Mouse (Mus musculus) MEL (cell line): ENCODE data around the gene Pip5k1b. TPM values are rescaled to one million over a fixed set of nuclear protein-coding genes. Genes with fewer than 3 reads are reported as not detected.

Experiments used
- DNase-seq: peaks from one replicate; pipeline ENCODE4 v3.0.0; 2011; ENCODE audit warnings: low read depth, low spot score
- H3K27ac ChIP-seq: 2 replicates; pipeline ENCODE4 v1.5.1; 2012; ENCODE audit warnings: low read depth, mild to moderate bottlenecking, control low read depth, low read length, moderate library complexity; ENCODE audit not compliant: control insufficient read depth
- H3K27me3 ChIP-seq, 2 experiments: fragments of 150-350 bp in 1 of 2; sonication (generic) in 1 of 2; 2 replicates each; pipeline ENCODE4 v1.6.1; 2012; ENCODE audit warnings: low read length in 2 of 2, mild to moderate bottlenecking in 2 of 2, improper control_type of control experiment in 1 of 2, moderate library complexity in 1 of 2; ENCODE audit not compliant: insufficient read depth in 2 of 2, control insufficient read depth in 1 of 2
- H3K36me3 ChIP-seq, 2 experiments: 2 replicates each; pipeline ENCODE4 v1.6.1; 2012 to 2014; ENCODE audit warnings: low read length in 2 of 2, improper control_type of control experiment in 1 of 2, inconsistent platforms in 1 of 2, mild to moderate bottlenecking in 1 of 2; ENCODE audit not compliant: insufficient read depth in 2 of 2, control insufficient read depth in 1 of 2
- H3K4me1 ChIP-seq, 2 experiments: fragments of 150-350 bp in 1 of 2; sonication (generic) in 1 of 2; 2 replicates each; pipeline ENCODE4 v1.6.1; 2012; ENCODE audit warnings: low read length in 2 of 2, improper control_type of control experiment in 1 of 2, mild to moderate bottlenecking in 1 of 2; ENCODE audit not compliant: insufficient read depth in 2 of 2, control insufficient read depth in 1 of 2
- H3K4me3 ChIP-seq, 2 experiments: fragments of 150-350 bp in 1 of 2; sonication (generic) in 1 of 2; 2 replicates each; pipeline ENCODE4 v1.5.1; 2012; ENCODE audit warnings: low read depth in 2 of 2, low read length in 2 of 2, mild to moderate bottlenecking in 2 of 2, moderate library complexity in 2 of 2, control low read depth in 1 of 2, improper control_type of control experiment in 1 of 2; ENCODE audit not compliant: control insufficient read depth in 1 of 2, insufficient read depth in 1 of 2
- H3K79me2 ChIP-seq: 2 replicates; pipeline ENCODE4 v1.6.1; 2012; ENCODE audit warnings: mild to moderate bottlenecking, low read length, moderate library complexity; ENCODE audit not compliant: control insufficient read depth, poor library complexity, insufficient read depth
- H3K9ac ChIP-seq: 2 replicates; pipeline ENCODE4 v1.6.1; 2012; ENCODE audit warnings: low read depth, mild to moderate bottlenecking, control low read depth, low read length, moderate library complexity; ENCODE audit not compliant: control insufficient read depth, poor library complexity, severe bottlenecking
- H3K9me3 ChIP-seq: fragments of 150-350 bp; sonication (generic); replicated peaks from 2 replicates; pipeline ENCODE4 v1.6.1; 2012; ENCODE audit warnings: mild to moderate bottlenecking, low read length, improper control_type of control experiment, moderate library complexity; ENCODE audit not compliant: insufficient read depth
- BHLHE40 ChIP-seq: IDR thresholded peaks from 2 replicates; pipeline ENCODE4 v1.6.1; 2012; ENCODE audit warnings: low read depth, mild to moderate bottlenecking, inconsistent platforms, low read length, improper control_type of control experiment, borderline replicate concordance
- CHD2 ChIP-seq: IDR thresholded peaks from 2 replicates; pipeline ENCODE4 v1.6.1; 2011; ENCODE audit warnings: low read length, improper control_type of control experiment
- ELF1 ChIP-seq: IDR thresholded peaks from 2 replicates; pipeline ENCODE4 v1.6.1; 2014; ENCODE audit warnings: low read depth, mild to moderate bottlenecking, inconsistent platforms, low read length, improper control_type of control experiment, moderate library complexity
- EP300 ChIP-seq, 2 experiments: IDR thresholded peaks; 2 replicates each; pipeline ENCODE4 v1.6.1; 2011; ENCODE audit warnings: improper control_type of control experiment in 2 of 2, low read length in 2 of 2, low read depth in 1 of 2, mild to moderate bottlenecking in 1 of 2
- ETS1 ChIP-seq: IDR thresholded peaks from 2 replicates; pipeline ENCODE4 v1.6.1; 2012; ENCODE audit warnings: low read depth, mild to moderate bottlenecking, inconsistent platforms, low read length, improper control_type of control experiment, moderate library complexity
- GATA1 ChIP-seq: IDR thresholded peaks from 2 replicates; pipeline ENCODE4 v1.6.1; 2011; ENCODE audit warnings: low read depth, low read length, improper control_type of control experiment
- KAT2A ChIP-seq: conservative IDR thresholded peaks from 2 replicates; pipeline ENCODE4 v1.6.1; 2012; ENCODE audit warnings: low read depth, low read length, improper control_type of control experiment, inconsistent platforms
- MAFK ChIP-seq: IDR thresholded peaks from 2 replicates; pipeline ENCODE4 v1.6.1; 2011; ENCODE audit warnings: low read depth, mild to moderate bottlenecking, low read length, improper control_type of control experiment, borderline replicate concordance
- MAX ChIP-seq: IDR thresholded peaks from 2 replicates; pipeline ENCODE4 v1.6.1; 2011; ENCODE audit warnings: low read length, improper control_type of control experiment
- POLR2AphosphoS5 ChIP-seq: IDR thresholded peaks from 2 replicates; pipeline ENCODE4 v1.6.1; 2012; ENCODE audit warnings: low read depth, borderline replicate concordance, mild to moderate bottlenecking, inconsistent platforms, low read length, moderate library complexity, mixed read lengths
- SIN3A ChIP-seq: IDR thresholded peaks from 2 replicates; pipeline ENCODE4 v1.6.1; 2012; ENCODE audit warnings: low read length, improper control_type of control experiment, inconsistent platforms
- SMC3 ChIP-seq: IDR thresholded peaks from 2 replicates; pipeline ENCODE4 v1.6.1; 2011; ENCODE audit warnings: low read depth, low read length, improper control_type of control experiment
- TAL1 ChIP-seq: IDR thresholded peaks from 2 replicates; pipeline ENCODE4 v1.6.1; 2012; ENCODE audit warnings: mild to moderate bottlenecking, inconsistent platforms, low read length, moderate library complexity, mixed read lengths
- TBP ChIP-seq: IDR thresholded peaks from 2 replicates; pipeline ENCODE4 v1.8.0; 2011; ENCODE audit warnings: low read depth, low read length, improper control_type of control experiment
- TCF12 ChIP-seq: IDR thresholded peaks from 2 replicates; pipeline ENCODE4 v1.6.1; 2014; ENCODE audit warnings: low read depth, mild to moderate bottlenecking, inconsistent platforms, low read length, improper control_type of control experiment, moderate library complexity
- polyA plus RNA-seq, 2 experiments: library from polyadenylated mRNA; stranded (reverse) in 1 of 2; unstranded in 1 of 2; fragments of >175 nt in 1 of 2; fragments of >200 nt in 1 of 2; gene quantifications; 2 replicates each; pipeline versions ENCODE4 v1.2.1 to v1.2.4; 2012; ENCODE audit warnings: low replicate concordance in 2 of 2, low read depth in 1 of 2; ENCODE audit not compliant: insufficient read length in 2 of 2, insufficient read depth in 1 of 2, missing spikeins in 1 of 2
- total RNA-seq: library from RNA; depleted of rRNA; stranded (reverse); fragments of 300-350 nt; gene quantifications from 2 replicates; pipeline ENCODE4 v1.2.3, GENCODE M21; 2012

Gene Pip5k1b
- total and polyA plus RNA-seq, 3 experiments, result 3.4 to 10.0 TPM; not detected in 1

DNA sequence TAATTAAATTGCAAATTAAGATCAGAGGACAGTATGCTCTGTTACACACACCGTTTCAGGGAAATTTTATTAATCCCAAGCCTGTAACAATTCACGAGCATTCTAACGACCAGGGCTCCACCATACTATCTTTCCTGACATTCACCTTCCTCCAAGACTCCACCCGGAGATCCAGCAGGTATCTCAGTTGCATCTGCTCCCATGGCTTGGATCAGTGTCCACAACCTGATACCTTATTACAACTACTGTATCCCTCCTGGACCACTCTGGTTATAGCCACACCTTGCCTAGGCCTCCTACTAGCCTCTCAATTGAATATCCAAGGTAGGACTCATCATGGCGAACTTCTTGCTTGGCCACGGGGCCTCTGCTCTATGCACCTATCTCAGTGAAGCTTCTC lies 20.5 kb downstream of the Pip5k1b start:
- Histone ChIP-seq H3K27me3 (no peaks in the 10 kb centered on the region), H3K9ac (peak overlapping the region; percentile 50; the same call in 1 of the 2 replicates), H3K36me3 (0 out of 4 replicates have a peak, but pooled peaks cover 0 to 4% of the 10 kb centered on the region in 2 experiments), H3K4me3 (peak overlapping the region; percentile 27 to 40), H3K9me3 (no peaks in the 10 kb centered on the region), H3K27ac (peak overlapping the region; percentile 76), H3K4me1 (peaks cover 3 to 10% of the 10 kb centered on the region in 2 experiments), H3K79me2 (no peaks in the 10 kb centered on the region)
- no peak for TF ChIP-seq ELF1
- no peak for TF ChIP-seq KAT2A
- TF ChIP-seq ETS1, result no peak
- no peak for TF ChIP-seq SMC3
- TF ChIP-seq POLR2AphosphoS5, result no peak
- TF ChIP-seq MAFK, result no peak
- no peak for TF ChIP-seq BHLHE40
- DNase-seq, result no peak

DNA sequence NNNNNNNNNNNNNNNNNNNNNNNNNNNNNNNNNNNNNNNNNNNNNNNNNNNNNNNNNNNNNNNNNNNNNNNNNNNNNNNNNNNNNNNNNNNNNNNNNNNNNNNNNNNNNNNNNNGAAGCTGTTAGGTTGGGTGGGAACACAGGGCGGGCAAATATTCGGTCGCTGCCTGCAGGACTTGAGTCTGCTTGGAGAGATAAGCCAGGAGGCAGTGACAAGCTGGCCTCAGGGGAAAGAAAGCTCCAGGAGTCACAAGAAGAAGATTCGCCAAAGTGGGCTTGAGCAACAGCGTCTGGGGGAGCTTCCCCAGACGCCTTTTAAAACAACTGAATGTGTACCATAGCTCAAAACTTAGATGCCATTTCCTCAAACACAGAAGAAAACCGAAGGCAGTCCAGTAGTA lies 20.9 kb downstream of the Pip5k1b start:
- H3K4me1 ChIP-seq, result peaks cover 3 to 10% of the 10 kb centered on the region in 2 experiments
- peak overlapping the region; percentile 27 to 40 for H3K4me3 ChIP-seq
- H3K27me3 ChIP-seq, result no peaks in the 10 kb centered on the region
- TF ChIP-seq CHD2 (no peak), MAX (no peak), GATA1 (peak; percentile 71), TBP (peak; percentile 50; the same call in 1 of the 2 replicates), TAL1 (peak; percentile 82), SIN3A (peak; percentile 25; the same call in 1 of the 2 replicates), TCF12 (peak; percentile 71), ETS1 (0 out of 2 replicates have a peak, but pooled peaks have one; percentile 17), EP300 (IDR thresholded peaks at IDR 0.05; ENCODE audit: low read depth in 1 of 2, low read length in 2 of 2) (peak; percentile 53 to 68)
- H3K9ac ChIP-seq, result peak overlapping the region; percentile 50; the same call in 1 of the 2 replicates
- H3K27ac ChIP-seq, result peak overlapping the region; percentile 76
- DNase-seq, result peak; percentile 90
- H3K36me3 ChIP-seq, result 0 out of 4 replicates have a peak, but pooled peaks cover 0 to 4% of the 10 kb centered on the region in 2 experiments
- no peaks in the 10 kb centered on the region for H3K9me3 ChIP-seq
- no peaks in the 10 kb centered on the region for H3K79me2 ChIP-seq
